Mouse (Mus musculus): Measurements from ENCODE around the gene Rab3c.

- TF ChIP-seq POLR2A (IDR thresholded peaks at IDR 0.05; ENCODE audit: insufficient read length, low read depth) = no peak
- no peak for TF ChIP-seq MYOG (IDR thresholded peaks at IDR 0.05; ENCODE audit: control insufficient read depth in 1 of 3, insufficient read depth in 1 of 3, insufficient read length in 2 of 3, low read depth in 2 of 3)
- no peak for TF ChIP-seq MYOD1 (IDR thresholded peaks at IDR 0.05; ENCODE audit: control insufficient read depth in 1 of 3, insufficient read length in 2 of 3, low read depth in 2 of 3)
- TF ChIP-seq TCF12 (IDR thresholded peaks at IDR 0.05; ENCODE audit: insufficient read depth, poor library complexity, severe bottlenecking) = no peak
- TF ChIP-seq MAX (IDR thresholded peaks at IDR 0.05; ENCODE audit: low read depth) = no peak
- TF ChIP-seq TCF3 (IDR thresholded peaks at IDR 0.05; ENCODE audit: insufficient read length, low read depth) = no peak
- TF ChIP-seq E2F4 (IDR thresholded peaks at IDR 0.05; ENCODE audit: insufficient read depth) = no peak
- no peak for TF ChIP-seq POLR2AphosphoS2 (IDR thresholded peaks at IDR 0.05; ENCODE audit: insufficient read length, low read depth)
- no peak for TF ChIP-seq USF1 (IDR thresholded peaks at IDR 0.05; ENCODE audit: low read depth)
- no peak for TF ChIP-seq CEBPB (IDR thresholded peaks at IDR 0.05; ENCODE audit: insufficient read depth, poor library complexity, severe bottlenecking)
- TF ChIP-seq SRF (IDR thresholded peaks at IDR 0.05; ENCODE audit: control insufficient read depth, insufficient read length, low read depth) = no peak
- no peak for TF ChIP-seq REST (IDR thresholded peaks at IDR 0.05; ENCODE audit: insufficient read depth, insufficient read length)
Measured at GRCm38 (mm10) chr13:110198906-110199305, 81.9 kb downstream of the Rab3c start.
